Mouse (Mus musculus) left cerebral cortex, adult 2 months (tissue): ENCODE measurements around the gene Jazf1. TPM values are rescaled to one million over a fixed set of nuclear protein-coding genes. Genes with fewer than 3 reads are reported as not detected.
A peak's percentile ranks its signal among the peaks of the same experiment; 100 is the strongest.

Experiments
- DNase-seq, 2 experiments: peaks; one replicate each; pipeline ENCODE4 v3.0.0; 2021 to 2022; ENCODE audit warnings: low spot score in 2 of 2, mixed read lengths in 1 of 2; ENCODE audit errors: extremely low spot score in 1 of 2
- H3K27ac ChIP-seq: fragments of 200-600 bp; 2 replicates; pipeline ENCODE4 v1.8.1; 2022
- H3K4me3 ChIP-seq: fragments of 200-600 bp; 2 replicates; pipeline ENCODE4 v1.8.1; 2022
- CTCF ChIP-seq: fragments of 200-600 bp; IDR thresholded peaks from 2 replicates; pipeline ENCODE4 v1.8.1; 2022; ENCODE audit warnings: antibody characterized with exemption, mild to moderate bottlenecking, moderate library complexity
- intact Hi-C: fragments of 180-260 bp; cut with DNase I; formaldehyde crosslinking; loops from one replicate; pipeline ENCODE4 v1.15.1; 2025
- total RNA-seq, 2 experiments: library from RNA; stranded (reverse); gene quantifications; 2 replicates each; pipeline ENCODE4 v1.2.3; 2021

Gene Jazf1
- total RNA-seq, 2 experiments from 2014 or later, result 25.8 to 29.0 TPM

- peak overlapping the region; percentile 30; the same call in 1 of the 2 replicates for H3K27ac ChIP-seq
- no peak for DNase-seq
- no peak for TF ChIP-seq CTCF
- H3K4me3 ChIP-seq, result no peak overlapping the region
- intact Hi-C loops, result no loop called here
Measured at GRCm38 (mm10) chr6:52894501-52894823, 174.0 kb downstream of the Jazf1 start.

- no peak overlapping the region for H3K27ac ChIP-seq
- no peak overlapping the region for H3K4me3 ChIP-seq
- no peak for DNase-seq
- no peak for TF ChIP-seq CTCF
- intact Hi-C loops, result no loop called here
Measured at GRCm38 (mm10) chr6:52893811-52894500, 174.5 kb downstream of the Jazf1 start.

DNA sequence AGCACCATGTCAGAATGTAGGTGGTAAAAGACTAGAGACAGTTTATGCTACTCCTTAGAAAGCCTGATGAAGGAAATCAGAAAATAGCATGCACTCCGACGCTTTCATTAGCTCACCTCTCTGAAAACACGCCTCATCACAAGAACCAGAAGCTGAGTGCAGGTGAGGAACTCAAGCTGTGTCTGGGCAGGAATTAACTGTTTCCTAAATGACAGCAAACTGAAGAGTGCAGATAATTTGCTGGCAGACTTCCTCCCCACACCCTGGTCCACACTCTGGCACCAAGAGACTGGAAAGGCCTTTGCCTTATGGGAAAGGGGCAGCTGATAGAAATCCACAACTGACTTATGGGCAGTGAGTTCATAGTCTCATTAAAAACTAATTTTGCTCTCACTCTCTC, 175.5 kb downstream of the Jazf1 start:
- intact Hi-C loops, result no loop called here
- Histone ChIP-seq H3K4me3 (no peak overlapping the region), H3K27ac (no peak overlapping the region)
- DNase-seq, result no peak
- no peak for TF ChIP-seq CTCF

DNA sequence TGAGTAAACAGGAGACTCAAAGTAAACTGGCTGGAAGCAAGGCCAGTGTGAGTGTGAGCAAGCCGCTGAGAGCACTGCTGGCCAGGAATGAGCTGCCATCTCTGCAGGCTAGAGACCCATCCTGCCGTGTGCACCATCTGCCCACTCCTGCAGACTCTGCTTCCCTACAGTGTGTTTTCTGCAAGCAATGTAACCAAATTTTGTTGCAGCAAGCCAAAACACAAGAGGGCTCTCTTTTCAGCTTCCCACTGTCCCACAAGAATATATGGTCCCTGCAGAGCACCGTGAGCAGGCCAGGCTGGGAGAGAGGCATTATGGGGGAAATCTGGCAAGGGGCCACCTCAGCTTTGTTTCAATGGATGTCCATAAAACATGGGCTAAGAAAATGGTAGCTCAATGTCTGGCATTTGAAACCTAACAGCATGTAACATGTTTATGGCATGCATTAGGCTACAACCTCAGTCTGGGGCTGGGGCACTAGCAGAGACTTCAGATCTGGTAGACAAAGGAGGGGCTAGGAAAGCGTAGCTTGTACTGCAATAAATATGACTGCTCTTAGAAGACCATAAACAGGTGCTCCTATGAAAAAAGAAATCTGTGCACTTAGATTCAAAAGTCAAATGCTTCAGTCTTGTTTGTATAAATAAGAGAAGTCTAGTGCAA, 180.8 kb downstream of the Jazf1 start:
- TF ChIP-seq CTCF, result no peak
- Histone ChIP-seq H3K27ac (no peak overlapping the region), H3K4me3 (no peak overlapping the region)
- intact Hi-C loops, result no loop called here
- DNase-seq, result no peak

- no peak for DNase-seq
- no peak for TF ChIP-seq CTCF
- intact Hi-C loops, result no loop called here
- no peak overlapping the region for H3K27ac ChIP-seq
- no peak overlapping the region for H3K4me3 ChIP-seq
Measured at GRCm38 (mm10) chr6:52883773-52884172, 184.7 kb downstream of the Jazf1 start.

DNA sequence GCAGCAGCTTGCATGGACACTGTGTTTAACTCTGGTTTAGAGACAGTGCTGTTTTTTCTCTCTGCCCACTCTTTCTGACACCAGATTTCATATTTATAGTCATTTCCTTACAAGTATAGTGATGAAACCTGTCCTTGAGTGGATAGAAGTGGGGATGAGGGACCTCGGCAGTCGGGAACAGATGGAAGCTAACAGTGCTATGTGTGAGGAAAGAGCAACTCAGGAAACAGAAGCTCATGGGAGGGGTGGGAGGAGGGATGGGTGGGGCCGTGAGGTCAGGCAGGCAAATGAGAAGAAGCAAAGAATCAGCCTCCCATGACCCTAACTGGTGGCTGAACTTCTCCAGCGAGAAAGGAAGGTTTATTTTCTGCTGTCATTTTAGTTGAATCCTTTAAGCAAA, 191.3 kb downstream of the Jazf1 start:
- no peak for TF ChIP-seq CTCF
- Histone ChIP-seq H3K4me3 (no peak overlapping the region), H3K27ac (no peak overlapping the region)
- DNase-seq, result no peak
- intact Hi-C loops, result no loop called here

- no peak; the same call in 1 of the 2 replicates for TF ChIP-seq CTCF
- DNase-seq, result no peak
- no peak overlapping the region for H3K4me3 ChIP-seq
- intact Hi-C loops, result no loop called here
- H3K27ac ChIP-seq, result no peak overlapping the region
Measured at GRCm38 (mm10) chr6:52871306-52871705, 197.1 kb downstream of the Jazf1 start.

- Histone ChIP-seq H3K27ac (no peak overlapping the region), H3K4me3 (no peak overlapping the region)
- no peak for TF ChIP-seq CTCF
- intact Hi-C loops, result no loop called here
- DNase-seq, result no peak
Measured at GRCm38 (mm10) chr6:52869252-52869651, 199.2 kb downstream of the Jazf1 start.

DNA sequence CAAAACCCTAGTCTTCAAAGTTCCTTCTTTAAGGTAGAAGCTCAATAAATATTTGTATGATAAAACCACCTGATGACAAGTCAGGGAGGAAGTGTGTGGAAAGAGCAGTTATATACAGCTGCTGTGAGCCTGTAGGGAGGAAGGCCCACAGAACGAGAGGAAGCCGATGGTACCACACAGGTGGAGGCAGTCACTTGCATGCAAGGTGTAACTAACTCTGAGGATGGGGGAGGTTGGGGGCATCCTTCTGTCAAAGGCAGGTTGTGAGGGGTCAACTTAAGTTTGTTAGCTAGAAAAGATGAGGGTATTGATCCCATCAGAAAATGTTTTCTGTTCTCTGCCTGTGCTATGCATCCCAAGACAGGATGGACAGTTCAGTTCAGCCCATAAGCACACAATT, 200.1 kb downstream of the Jazf1 start:
- TF ChIP-seq CTCF, result no peak
- intact Hi-C loops, result no loop called here

GRCm38 (mm10) chr6:52861928-52862327, 206.5 kb downstream of the Jazf1 start:
- intact Hi-C loops, result no loop called here
- no peak for TF ChIP-seq CTCF
- H3K4me3 ChIP-seq, result no peak overlapping the region
- DNase-seq, result no peak
- no peak overlapping the region for H3K27ac ChIP-seq

More for the DNA sequence above, 200.1 kb downstream of the Jazf1 start:
- DNase-seq, result no peak
- H3K4me3 ChIP-seq, result no peak overlapping the region
- no peak overlapping the region for H3K27ac ChIP-seq

DNA sequence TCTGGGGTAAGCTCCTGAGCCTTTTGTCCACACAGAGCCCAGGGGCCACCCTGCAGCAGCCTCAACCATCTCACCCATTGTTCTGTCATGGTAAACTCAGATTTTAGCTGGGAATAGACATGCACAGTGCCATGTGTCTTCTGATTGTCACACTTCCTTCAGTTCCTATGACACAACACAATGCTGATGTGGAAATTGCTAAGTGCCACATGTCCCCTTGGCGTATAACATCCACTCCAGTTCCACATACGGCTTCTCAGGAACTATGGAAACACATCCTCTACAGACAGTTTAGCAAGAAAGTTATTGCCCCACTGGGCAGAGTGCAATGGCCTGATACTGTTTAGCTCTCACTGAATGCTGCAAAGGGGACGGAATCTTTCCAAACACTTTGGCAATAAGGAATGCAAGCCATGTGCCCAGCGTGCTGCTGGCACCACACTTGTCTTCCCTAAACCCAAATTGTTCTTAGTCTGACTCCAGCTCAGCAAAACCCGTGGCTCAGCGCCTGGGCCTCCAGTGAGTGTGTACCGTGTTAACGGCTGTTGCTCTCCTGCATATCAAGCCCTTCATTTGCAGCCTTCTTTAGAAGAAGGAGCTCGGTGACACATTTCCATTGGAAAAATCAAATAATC, 207.1 kb downstream of the Jazf1 start:
- intact Hi-C loops, result no loop called here
- no peak overlapping the region for H3K27ac ChIP-seq

GRCm38 (mm10) chr6:52860713-52861112, 207.7 kb downstream of the Jazf1 start:
- H3K4me3 ChIP-seq, result no peak overlapping the region
- intact Hi-C loops, result no loop called here
- no peak for TF ChIP-seq CTCF
- DNase-seq, result no peak
- no peak overlapping the region for H3K27ac ChIP-seq

More for the DNA sequence above, 207.1 kb downstream of the Jazf1 start:
- DNase-seq, result no peak
- no peak for TF ChIP-seq CTCF
- H3K4me3 ChIP-seq, result no peak overlapping the region

DNA sequence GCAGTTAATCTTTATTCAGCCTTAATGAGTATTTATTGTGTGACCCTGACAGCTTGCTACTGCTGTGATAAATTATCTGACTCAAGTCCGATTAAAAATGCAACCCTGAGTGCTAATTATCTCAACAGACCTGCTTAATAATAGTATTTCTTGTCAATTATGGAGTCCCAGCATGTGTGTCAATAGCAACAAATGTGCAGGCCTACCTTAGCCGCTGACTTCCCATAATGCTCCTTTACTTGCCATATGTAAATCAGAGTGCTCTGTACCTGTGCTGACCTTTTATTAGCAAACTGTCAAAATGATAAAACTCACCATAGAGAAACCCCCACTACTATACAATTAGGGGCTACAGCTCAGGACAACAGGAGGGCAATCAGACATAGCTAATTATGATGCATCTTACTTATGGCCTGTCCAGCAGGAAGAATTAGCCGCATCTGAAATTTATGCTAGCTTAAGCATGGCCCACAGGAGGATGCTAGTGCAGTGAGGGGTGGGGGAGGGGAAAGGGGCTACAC, 209.5 kb downstream of the Jazf1 start:
- intact Hi-C loops, result no loop called here
- no peak for TF ChIP-seq CTCF
- H3K4me3 ChIP-seq, result no peak overlapping the region
- no peak overlapping the region for H3K27ac ChIP-seq
- DNase-seq, result no peak
